Mouse (Mus musculus) MEL (cell line): ENCODE results near the gene Lypd1. TPM values are rescaled to one million over a fixed set of nuclear protein-coding genes. Genes with fewer than 3 reads are reported as not detected.

Experiments
- DNase-seq: peaks from one replicate; pipeline ENCODE4 v3.0.0; 2011; ENCODE audit warnings: low read depth, low spot score
- H3K27ac ChIP-seq: 2 replicates; pipeline ENCODE4 v1.5.1; 2012; ENCODE audit warnings: low read depth, mild to moderate bottlenecking, control low read depth, low read length, moderate library complexity; ENCODE audit not compliant: control insufficient read depth
- H3K27me3 ChIP-seq, 2 experiments: fragments of 150-350 bp in 1 of 2; sonication (generic) in 1 of 2; 2 replicates each; pipeline ENCODE4 v1.6.1; 2012; ENCODE audit warnings: low read length in 2 of 2, mild to moderate bottlenecking in 2 of 2, improper control_type of control experiment in 1 of 2, moderate library complexity in 1 of 2; ENCODE audit not compliant: insufficient read depth in 2 of 2, control insufficient read depth in 1 of 2
- H3K36me3 ChIP-seq, 2 experiments: 2 replicates each; pipeline ENCODE4 v1.6.1; 2012 to 2014; ENCODE audit warnings: low read length in 2 of 2, improper control_type of control experiment in 1 of 2, inconsistent platforms in 1 of 2, mild to moderate bottlenecking in 1 of 2; ENCODE audit not compliant: insufficient read depth in 2 of 2, control insufficient read depth in 1 of 2
- H3K4me1 ChIP-seq, 2 experiments: fragments of 150-350 bp in 1 of 2; sonication (generic) in 1 of 2; 2 replicates each; pipeline ENCODE4 v1.6.1; 2012; ENCODE audit warnings: low read length in 2 of 2, improper control_type of control experiment in 1 of 2, mild to moderate bottlenecking in 1 of 2; ENCODE audit not compliant: insufficient read depth in 2 of 2, control insufficient read depth in 1 of 2
- H3K4me3 ChIP-seq, 2 experiments: fragments of 150-350 bp in 1 of 2; sonication (generic) in 1 of 2; 2 replicates each; pipeline ENCODE4 v1.5.1; 2012; ENCODE audit warnings: low read depth in 2 of 2, low read length in 2 of 2, mild to moderate bottlenecking in 2 of 2, moderate library complexity in 2 of 2, control low read depth in 1 of 2, improper control_type of control experiment in 1 of 2; ENCODE audit not compliant: control insufficient read depth in 1 of 2, insufficient read depth in 1 of 2
- H3K79me2 ChIP-seq: 2 replicates; pipeline ENCODE4 v1.6.1; 2012; ENCODE audit warnings: mild to moderate bottlenecking, low read length, moderate library complexity; ENCODE audit not compliant: control insufficient read depth, poor library complexity, insufficient read depth
- H3K9ac ChIP-seq: 2 replicates; pipeline ENCODE4 v1.6.1; 2012; ENCODE audit warnings: low read depth, mild to moderate bottlenecking, control low read depth, low read length, moderate library complexity; ENCODE audit not compliant: control insufficient read depth, poor library complexity, severe bottlenecking
- H3K9me3 ChIP-seq: fragments of 150-350 bp; sonication (generic); replicated peaks from 2 replicates; pipeline ENCODE4 v1.6.1; 2012; ENCODE audit warnings: mild to moderate bottlenecking, low read length, improper control_type of control experiment, moderate library complexity; ENCODE audit not compliant: insufficient read depth
- CHD1 ChIP-seq: IDR thresholded peaks from 2 replicates; pipeline ENCODE4 v1.6.1; 2012; ENCODE audit warnings: low read depth, mild to moderate bottlenecking, inconsistent platforms, low read length, improper control_type of control experiment
- CHD2 ChIP-seq: IDR thresholded peaks from 2 replicates; pipeline ENCODE4 v1.6.1; 2011; ENCODE audit warnings: low read length, improper control_type of control experiment
- CTCF ChIP-seq, 3 experiments: IDR thresholded peaks in 2 of 3; conservative IDR thresholded peaks in 1 of 3; 2 replicates each; pipeline ENCODE4 v1.5.1; 2011 to 2012; ENCODE audit warnings: low read length in 3 of 3, low read depth in 2 of 3, mild to moderate bottlenecking in 2 of 3, improper control_type of control experiment in 1 of 3, inconsistent platforms in 1 of 3, mixed read lengths in 1 of 3, moderate library complexity in 1 of 3; ENCODE audit not compliant: control insufficient read depth in 1 of 3, insufficient read depth in 1 of 3, poor library complexity in 1 of 3, severe bottlenecking in 1 of 3
- E2F4 ChIP-seq: IDR thresholded peaks from 2 replicates; pipeline ENCODE4 v1.6.1; 2011; ENCODE audit warnings: low read depth, low read length, improper control_type of control experiment, borderline replicate concordance
- EP300 ChIP-seq, 2 experiments: IDR thresholded peaks; 2 replicates each; pipeline ENCODE4 v1.6.1; 2011; ENCODE audit warnings: improper control_type of control experiment in 2 of 2, low read length in 2 of 2, low read depth in 1 of 2, mild to moderate bottlenecking in 1 of 2
- HCFC1 ChIP-seq: IDR thresholded peaks from 2 replicates; pipeline ENCODE4 v1.6.1; 2012; ENCODE audit warnings: low read depth, mild to moderate bottlenecking, inconsistent platforms, low read length, improper control_type of control experiment, moderate library complexity
- MAFK ChIP-seq: IDR thresholded peaks from 2 replicates; pipeline ENCODE4 v1.6.1; 2011; ENCODE audit warnings: low read depth, mild to moderate bottlenecking, low read length, improper control_type of control experiment, borderline replicate concordance
- MEF2A ChIP-seq: IDR thresholded peaks from 2 replicates; pipeline ENCODE4 v1.6.1; 2014; ENCODE audit warnings: low read depth, mild to moderate bottlenecking, inconsistent platforms, low read length, improper control_type of control experiment; ENCODE audit not compliant: poor library complexity, insufficient replicate concordance, severe bottlenecking; ENCODE audit errors: extremely low read depth
- MYB ChIP-seq: IDR thresholded peaks from 2 replicates; pipeline ENCODE4 v1.6.1; 2011; ENCODE audit warnings: mild to moderate bottlenecking, low read depth, low read length, improper control_type of control experiment
- SIN3A ChIP-seq: IDR thresholded peaks from 2 replicates; pipeline ENCODE4 v1.6.1; 2012; ENCODE audit warnings: low read length, improper control_type of control experiment, inconsistent platforms
- UBTF ChIP-seq: IDR thresholded peaks from 2 replicates; pipeline ENCODE4 v1.6.1; 2012; ENCODE audit warnings: low read depth, mild to moderate bottlenecking, inconsistent platforms, low read length, improper control_type of control experiment, moderate library complexity, borderline replicate concordance; ENCODE audit not compliant: insufficient read depth
- USF1 ChIP-seq: IDR thresholded peaks from 2 replicates; pipeline ENCODE4 v1.6.1; 2014; ENCODE audit warnings: low read depth, mild to moderate bottlenecking, inconsistent platforms, low read length, improper control_type of control experiment, moderate library complexity
- ZC3H11A ChIP-seq: IDR thresholded peaks from 2 replicates; pipeline ENCODE4 v1.6.1; 2012; ENCODE audit warnings: low read depth, mild to moderate bottlenecking, inconsistent platforms, low read length, improper control_type of control experiment
- polyA plus RNA-seq, 2 experiments: library from polyadenylated mRNA; stranded (reverse) in 1 of 2; unstranded in 1 of 2; fragments of >175 nt in 1 of 2; fragments of >200 nt in 1 of 2; gene quantifications; 2 replicates each; pipeline versions ENCODE4 v1.2.1 to v1.2.4; 2012; ENCODE audit warnings: low replicate concordance in 2 of 2, low read depth in 1 of 2; ENCODE audit not compliant: insufficient read length in 2 of 2, insufficient read depth in 1 of 2, missing spikeins in 1 of 2
- total RNA-seq: library from RNA; depleted of rRNA; stranded (reverse); fragments of 300-350 nt; gene quantifications from 2 replicates; pipeline ENCODE4 v1.2.3, GENCODE M21; 2012; rRNA removed

The Lypd1 gene
- total and polyA plus RNA-seq, 3 experiments: 0.04 TPM; not detected in 2

DNA sequence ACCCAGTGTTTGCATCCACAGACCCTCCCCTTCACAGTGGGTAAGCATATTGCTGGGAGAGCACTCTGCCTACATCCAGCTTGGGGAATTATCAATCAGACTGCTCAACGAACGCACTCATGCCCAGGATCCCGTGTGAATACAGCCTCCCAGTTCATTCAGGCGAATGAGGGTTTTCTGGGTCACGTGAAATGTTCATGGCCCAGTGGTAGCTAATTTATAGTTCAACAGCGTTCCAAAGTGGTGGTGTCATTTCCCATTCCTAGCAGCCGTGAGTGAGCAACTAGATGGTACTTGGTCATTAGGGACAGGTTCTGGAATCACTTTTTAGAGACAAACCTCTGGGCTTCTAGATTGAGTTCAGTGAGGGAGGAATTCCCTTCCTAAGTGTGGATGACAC lies 91.8 kb downstream of the Lypd1 start:
- TF ChIP-seq UBTF (no peak), SIN3A (no peak), CHD2 (no peak), CTCF (IDR thresholded peaks at IDR 0.05 in 2 of 3, conservative IDR thresholded peaks at IDR 0.05 in 1 of 3; ENCODE audit: control insufficient read depth in 1 of 3, insufficient read depth in 1 of 3, low read depth in 2 of 3, low read length in 3 of 3, poor library complexity in 1 of 3, severe bottlenecking in 1 of 3) (no peak), CHD1 (no peak), MEF2A (no peak), MAFK (no peak), HCFC1 (no peak), E2F4 (no peak), USF1 (no peak), MYB (no peak), EP300 (IDR thresholded peaks at IDR 0.05; ENCODE audit: low read depth in 1 of 2, low read length in 2 of 2) (no peak), ZC3H11A (no peak)
- H3K27me3 ChIP-seq: no peaks in the 10 kb centered on the region
- no peaks in the 10 kb centered on the region for H3K36me3 ChIP-seq
- no peaks in the 10 kb centered on the region for H3K4me1 ChIP-seq
- no peaks in the 10 kb centered on the region for H3K9me3 ChIP-seq
- no peak for DNase-seq
- no peak overlapping the region for H3K9ac ChIP-seq
- no peak overlapping the region for H3K4me3 ChIP-seq
- H3K79me2 ChIP-seq: no peaks in the 10 kb centered on the region
- no peak overlapping the region for H3K27ac ChIP-seq

Other genes starting within 250 kb of the Lypd1 start
- not detected in 2 replicates for gene Gpr39, start 236.1 kb downstream of the Lypd1 start, total RNA-seq
- gene Gpr39, start 236.1 kb downstream of the Lypd1 start, polyA plus RNA-seq: not detected